Mouse (Mus musculus) MEL (cell line): ENCODE data around the gene Tmem219.

Source experiments
- CHD1 ChIP-seq: IDR thresholded peaks from 2 replicates; pipeline ENCODE4 v1.6.1; 2012; ENCODE audit warnings: low read depth, mild to moderate bottlenecking, inconsistent platforms, low read length, improper control_type of control experiment
- GABPA ChIP-seq: IDR thresholded peaks from 2 replicates; pipeline ENCODE4 v1.6.1; 2012; ENCODE audit warnings: low read depth, mild to moderate bottlenecking, inconsistent platforms, low read length, improper control_type of control experiment, moderate library complexity
- HCFC1 ChIP-seq: IDR thresholded peaks from 2 replicates; pipeline ENCODE4 v1.6.1; 2012; ENCODE audit warnings: low read depth, mild to moderate bottlenecking, inconsistent platforms, low read length, improper control_type of control experiment, moderate library complexity

DNA sequence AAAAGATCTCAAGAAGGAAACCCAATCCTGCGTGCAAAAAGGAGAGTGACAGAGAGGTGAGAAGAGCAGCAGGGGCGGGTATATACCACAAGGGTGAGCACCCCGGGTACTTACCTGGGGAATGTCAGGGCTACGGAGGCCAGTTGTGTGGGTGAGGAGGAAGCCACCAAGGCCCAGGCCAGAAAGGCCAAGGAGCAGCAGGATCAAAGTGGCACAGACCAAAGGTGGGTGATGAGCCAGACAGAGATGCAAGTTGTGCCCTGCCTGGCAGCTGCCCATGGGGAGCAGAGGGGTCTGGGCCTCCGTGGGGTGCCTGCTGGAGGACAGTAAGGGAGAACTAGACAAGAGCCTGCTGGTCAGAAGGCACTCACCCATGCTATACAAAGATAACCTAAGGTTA is 25.8 kb downstream of the Tmem219 start:
- TF ChIP-seq HCFC1: no peak
- no peak for TF ChIP-seq GABPA
- no peak for TF ChIP-seq CHD1
